Mouse (Mus musculus): ENCODE measurements around the gene Sele.

DNA sequence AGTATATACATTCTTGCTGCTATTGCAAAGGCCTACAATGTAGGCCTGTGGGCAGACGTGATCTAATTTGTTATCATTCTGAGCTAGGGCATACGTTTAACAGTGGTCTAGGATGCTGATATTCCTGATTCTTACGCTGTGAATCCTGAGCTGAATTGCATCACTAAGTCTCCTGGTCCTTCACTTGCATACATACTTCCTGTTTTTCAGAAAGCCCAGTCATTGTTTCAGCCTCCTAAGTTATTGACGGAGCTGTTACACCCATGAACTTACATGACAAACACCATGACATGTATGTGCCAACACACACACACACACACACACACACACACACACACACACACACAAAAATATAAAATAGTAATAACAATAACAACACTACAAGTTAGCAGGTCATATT is 12.0 kb downstream of the Sele start:
- TF ChIP-seq CTCF (IDR thresholded peaks at IDR 0.05; ENCODE audit: extremely low read depth, insufficient read depth, insufficient read length, insufficient replicate concordance) (no peak), POLR2A (IDR thresholded peaks at IDR 0.05; ENCODE audit: low read depth, low read length) (no peak)

Measured in spleen, adult 2 months (tissue).